Mouse (Mus musculus) heart, adult 18-20 months (tissue): Measurements from ENCODE around the gene Prss22. TPM values are rescaled to one million over a fixed set of nuclear protein-coding genes. Genes with fewer than 3 reads are reported as not detected.
A peak's percentile ranks its signal among the peaks of the same experiment; 100 is the strongest.

Experiments used
- DNase-seq, 2 experiments: peaks; one replicate each; pipeline ENCODE4 v3.0.0; 2021 to 2022; ENCODE audit warnings: mixed read lengths in 1 of 2
- long read RNA-seq, 2 experiments: library from polyadenylated mRNA; stranded (forward); transcript quantifications; one replicate each; pipeline ENCODE4 v2.0.0; 2021
- total RNA-seq, 2 experiments: library from RNA; stranded (reverse); gene quantifications; 2 replicates each; pipeline ENCODE4 v1.2.3; 2021

The Prss22 gene
- not detected for total RNA-seq
- long read RNA-seq, experiment 1, result 0 reads
- long read RNA-seq, experiment 2, result 0 reads

DNA sequence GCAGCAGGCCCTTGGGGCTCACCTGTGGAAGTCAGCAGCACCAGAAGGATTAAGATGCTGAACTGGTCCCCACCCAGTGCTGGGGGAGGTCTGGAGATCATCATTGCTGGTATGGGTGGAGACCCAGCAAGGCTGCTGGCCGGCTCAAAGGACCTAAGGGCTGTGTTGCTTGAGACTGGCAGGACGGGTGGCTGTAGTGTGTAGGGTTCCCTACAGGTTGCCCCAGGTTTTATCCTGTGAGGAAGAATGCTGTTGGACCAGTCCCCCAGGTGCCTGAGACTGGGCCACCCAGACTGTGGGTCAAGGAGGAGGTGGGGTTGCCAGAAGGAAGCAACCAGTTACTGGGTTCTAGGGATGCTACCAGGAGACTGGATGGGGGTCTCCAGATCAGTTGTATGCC lies at the start of gene Prss22:
Prss22 (minus strand) TSS at position 200 of the 400 bp plus-strand sequence.
- DNase-seq, result no peak

GRCm38 (mm10) chr17:24046026-24046425 lies 48.1 kb upstream of the Prss22 start:
- no peak for DNase-seq

DNA sequence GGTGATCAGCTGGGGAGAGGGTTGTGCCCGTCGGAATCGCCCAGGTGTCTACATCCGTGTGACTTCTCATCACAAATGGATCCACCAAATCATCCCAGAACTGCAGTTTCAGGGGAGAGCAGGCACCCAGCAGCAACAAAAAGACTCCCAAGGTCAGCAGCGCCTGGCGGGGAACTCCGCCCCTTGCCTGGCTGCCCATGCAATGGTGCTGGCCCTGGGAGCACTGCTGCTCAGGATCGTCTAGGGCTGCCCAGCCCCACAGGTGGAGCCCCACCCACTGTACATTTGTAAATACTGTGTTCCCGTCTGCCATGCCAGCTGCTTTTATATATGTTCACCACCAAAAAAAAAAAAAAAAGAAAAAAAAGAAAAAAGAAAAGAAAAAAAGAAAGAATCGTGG lies 47.7 kb upstream of the Prss22 start:
- DNase-seq, result no peak

DNA sequence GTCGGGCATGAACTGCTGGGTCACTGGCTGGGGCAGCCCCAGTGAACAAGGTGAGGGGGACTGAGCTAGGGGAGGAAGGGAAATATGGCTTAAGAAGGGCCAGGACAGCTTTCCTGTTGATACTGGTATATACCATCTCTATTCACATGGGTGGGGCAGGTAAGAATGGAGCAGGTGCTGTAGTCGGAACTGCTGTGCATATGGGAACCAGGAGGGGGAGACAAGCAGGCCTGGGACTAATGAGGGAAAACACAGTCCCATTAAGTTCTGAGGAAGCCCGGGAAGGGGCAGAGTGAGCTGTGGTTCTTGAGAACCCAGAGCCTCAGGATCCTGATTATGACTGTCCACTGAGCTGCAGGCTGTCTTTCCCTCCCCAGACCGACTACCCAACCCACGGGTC lies 46.6 kb upstream of the Prss22 start:
- no peak for DNase-seq

DNA sequence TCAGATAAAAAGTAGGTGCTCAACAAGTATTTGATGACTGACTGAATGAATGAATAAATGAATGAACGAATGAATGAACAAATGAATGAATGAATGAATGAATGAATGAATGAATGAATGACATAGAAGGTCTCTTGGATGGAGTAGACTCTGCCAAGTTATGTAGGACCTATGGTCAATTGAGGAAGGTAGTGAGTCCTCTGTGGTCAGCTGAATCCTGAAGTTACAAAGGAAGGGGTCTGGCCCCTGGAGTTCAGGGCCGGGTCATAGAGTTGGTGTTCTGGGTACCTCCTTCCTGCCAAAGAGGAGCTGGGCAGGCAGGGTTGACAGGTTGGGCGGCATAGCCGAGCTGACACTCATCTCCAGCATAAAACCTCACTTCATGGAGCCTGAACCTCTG lies 39.9 kb upstream of the Prss22 start, which contains the start of gene Prss27:
Prss27 (plus strand) TSS at position 301 of the 400 bp plus-strand sequence.
- DNase-seq, result no peak

GRCm38 (mm10) chr17:24037360-24037759 lies 39.5 kb upstream of the Prss22 start:
- DNase-seq, result no peak

- DNase-seq, result no peak
These were observed 39.1 kb upstream of the Prss22 start for GRCm38 (mm10) chr17:24036954-24037353.

GRCm38 (mm10) chr17:24035087-24035486 lies 37.2 kb upstream of the Prss22 start:
- no peak for DNase-seq

DNA sequence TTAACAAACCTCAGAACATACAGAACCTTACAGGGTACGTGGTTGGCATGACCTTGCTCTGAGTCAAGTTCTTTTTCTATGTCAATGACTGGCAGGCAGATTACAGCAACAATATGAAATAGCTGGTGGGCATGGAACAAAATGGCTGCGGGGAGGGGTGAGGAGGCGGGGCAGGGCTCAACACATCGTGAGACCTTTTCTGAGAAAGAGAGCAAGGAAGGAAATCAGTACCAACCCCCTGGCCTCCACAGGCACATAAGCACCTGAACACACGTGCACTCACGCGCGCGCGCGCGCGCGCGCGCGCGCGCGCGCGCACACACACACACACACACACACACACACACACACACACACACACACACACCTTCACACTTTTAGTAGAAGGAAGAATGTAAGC lies 32.7 kb upstream of the Prss22 start:
- no peak for DNase-seq

GRCm38 (mm10) chr17:24029477-24029876 lies 31.6 kb upstream of the Prss22 start:
- no peak for DNase-seq

DNA sequence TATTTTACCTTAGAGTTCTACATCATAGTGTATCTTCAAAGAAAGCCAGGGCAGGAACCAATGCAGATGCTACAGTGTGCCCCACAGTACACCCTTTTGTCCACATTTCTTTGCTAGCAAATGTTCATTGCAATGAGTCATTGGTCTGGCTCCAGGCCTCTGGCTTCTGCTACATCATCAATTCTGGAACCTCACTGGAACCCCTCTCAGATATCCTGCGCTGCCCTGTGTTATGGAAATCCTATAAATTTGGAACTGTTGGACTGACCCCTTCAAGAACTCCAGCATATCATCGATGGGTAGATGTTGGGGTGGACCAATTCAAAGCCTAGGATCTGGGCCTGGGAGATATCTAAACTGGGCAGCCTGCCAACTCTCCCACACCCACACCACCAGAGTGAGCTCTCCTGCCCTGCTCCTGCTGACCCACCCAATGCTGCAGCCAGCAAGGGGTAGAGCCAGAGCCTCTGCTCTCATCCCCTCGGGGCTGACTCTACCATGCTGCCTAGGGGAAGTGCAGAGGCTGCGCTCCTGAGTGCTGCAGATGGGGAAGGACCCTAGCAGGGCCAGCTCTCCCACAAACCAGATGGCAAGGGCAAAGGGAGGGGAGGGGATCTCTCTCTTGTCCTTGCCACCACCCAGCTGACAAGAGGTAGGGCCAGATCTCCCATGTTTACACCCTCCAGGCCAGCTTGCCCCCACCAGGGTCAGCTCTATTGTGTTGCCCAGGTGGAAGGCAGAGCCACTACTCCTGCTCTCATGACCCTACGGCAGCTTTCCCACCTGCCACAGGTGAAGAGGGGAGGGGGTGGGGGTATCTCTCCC lies 23.7 kb upstream of the Prss22 start:
- DNase-seq, result peak in 1 of 2 experiments; percentile 27

GRCm38 (mm10) chr17:24020696-24021095 lies 22.8 kb upstream of the Prss22 start:
- no peak for DNase-seq

DNA sequence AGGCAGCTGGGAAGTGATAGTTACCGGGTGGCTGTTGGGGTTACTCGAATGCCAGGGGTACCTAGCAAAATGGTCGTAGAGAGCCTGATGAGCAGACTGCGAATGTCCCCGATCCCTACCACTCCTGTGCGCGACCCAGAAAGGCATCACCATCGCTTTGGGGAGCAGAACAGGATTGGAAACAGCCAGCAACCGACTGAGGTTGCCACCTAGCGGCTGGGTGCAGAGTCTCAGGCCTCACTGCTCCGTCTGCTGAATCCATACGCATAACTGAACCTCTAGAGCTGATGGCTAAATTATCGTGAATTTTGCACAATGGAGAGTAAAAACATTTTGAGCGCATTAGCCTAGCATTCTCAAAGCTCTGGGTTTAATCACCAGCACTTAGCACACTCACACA lies 17.8 kb upstream of the Prss22 start:
- peak; percentile 18 to 32 for DNase-seq

GRCm38 (mm10) chr17:24014433-24014965 lies 16.6 kb upstream of the Prss22 start:
- no peak for DNase-seq

DNA sequence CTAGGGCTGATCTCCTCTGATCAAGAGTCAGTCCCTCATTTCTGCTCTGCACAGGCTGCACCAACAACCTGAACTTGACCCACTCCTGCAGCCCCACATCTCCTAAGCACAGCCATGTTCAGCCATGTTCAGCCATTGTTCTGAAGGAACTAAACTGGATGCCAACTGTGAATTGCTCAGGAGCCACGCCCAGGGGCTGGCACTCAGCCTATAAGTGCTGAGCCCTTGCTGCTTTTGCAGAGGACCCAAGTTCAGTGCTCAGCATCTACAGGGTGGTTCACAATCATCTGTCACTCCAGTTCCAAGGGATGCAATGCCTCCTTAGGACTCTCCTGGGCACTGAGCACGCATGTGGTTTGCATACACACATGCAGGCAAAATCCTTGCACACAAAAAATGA lies 15.0 kb upstream of the Prss22 start:
- DNase-seq, result no peak

GRCm38 (mm10) chr17:24009617-24010016 lies 11.7 kb upstream of the Prss22 start:
- no peak for DNase-seq

DNA sequence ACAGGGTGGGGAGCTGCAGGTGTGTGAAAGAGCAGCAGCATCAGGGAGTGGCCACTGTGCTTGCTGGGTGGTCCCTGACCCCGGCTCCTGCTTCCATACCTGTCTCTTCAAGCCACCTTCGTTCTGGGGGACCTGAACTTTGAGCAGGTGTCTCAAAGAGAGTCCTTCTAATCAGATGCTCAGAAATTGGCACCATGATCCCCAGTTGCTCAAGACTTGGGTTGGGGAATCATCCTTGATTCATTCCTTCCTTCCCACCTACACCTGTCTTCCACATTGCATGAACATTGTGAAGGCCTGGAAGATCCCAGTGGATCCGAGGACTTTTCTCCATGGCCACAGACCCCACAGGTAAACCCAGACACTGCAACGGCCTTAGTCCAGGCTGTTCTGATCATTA lies 10.2 kb upstream of the Prss22 start:
- DNase-seq, result no peak

- peak; percentile 15 to 26 for DNase-seq
These were observed 9.5 kb upstream of the Prss22 start for GRCm38 (mm10) chr17:24007391-24007790.

- peak in 1 of 2 experiments; percentile 28 for DNase-seq
These were observed 9.0 kb upstream of the Prss22 start for GRCm38 (mm10) chr17:24006930-24007329.

GRCm38 (mm10) chr17:24005049-24005448 lies 7.1 kb upstream of the Prss22 start:
- no peak for DNase-seq

GRCm38 (mm10) chr17:24004071-24004665 lies 6.3 kb upstream of the Prss22 start:
- DNase-seq, result no peak

GRCm38 (mm10) chr17:24000404-24000803 lies 2.5 kb upstream of the Prss22 start:
- DNase-seq, result peak; percentile 80 to 85

DNA sequence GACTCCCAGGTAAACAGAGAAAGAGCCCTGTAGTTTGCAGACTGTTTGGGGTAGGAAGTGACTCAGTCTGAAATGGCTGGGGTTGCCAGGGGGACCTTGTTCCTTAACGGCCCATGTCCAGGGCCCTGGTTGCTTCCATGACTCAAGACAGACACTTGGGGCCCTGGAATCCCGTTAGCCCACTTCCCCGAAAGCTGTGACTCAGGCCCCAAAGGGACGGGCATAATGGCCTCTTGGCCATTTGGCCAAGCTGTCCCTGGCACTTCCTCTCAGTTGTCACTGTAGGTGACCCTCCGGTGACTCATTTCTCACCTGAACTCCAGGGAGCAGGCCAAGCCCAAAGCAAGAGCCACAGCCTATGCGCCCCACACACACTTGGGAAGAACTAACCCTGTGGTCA lies 483 bp upstream of the Prss22 start:
- DNase-seq, result no peak
